Mouse (Mus musculus) lung, postnatal 0 days (tissue): ENCODE data around the gene Mdga1.

Experiments
- CTCF ChIP-seq: IDR thresholded peaks from 2 replicates; pipeline ENCODE4 v1.5.1; 2016; ENCODE audit warnings: antibody characterized with exemption, mild to moderate bottlenecking
- EP300 ChIP-seq: IDR thresholded peaks from 2 replicates; pipeline ENCODE4 v1.6.1; 2016; ENCODE audit warnings: antibody characterized with exemption, mild to moderate bottlenecking, control low read depth

DNA sequence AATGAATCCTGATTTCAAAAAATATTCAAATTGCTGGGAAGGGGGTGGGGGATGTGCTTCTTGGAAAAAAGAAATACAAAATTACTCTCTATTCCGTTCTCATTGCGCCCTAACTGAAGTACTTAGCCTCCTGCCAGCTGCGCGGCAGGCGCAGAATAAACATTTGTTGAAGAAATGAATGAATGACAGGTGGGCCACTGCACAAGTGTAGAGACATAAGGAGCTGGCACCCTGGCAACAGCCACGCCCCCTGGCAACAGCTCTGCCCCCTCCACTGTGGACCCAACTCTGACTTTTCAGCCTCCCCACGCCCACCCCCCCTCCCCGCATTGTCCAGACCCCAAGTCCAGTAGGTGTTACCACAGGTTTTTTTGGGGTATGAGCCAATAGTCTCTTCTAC lies 19.3 kb downstream of the Mdga1 start:
- TF ChIP-seq EP300 = no peak
- no peak for TF ChIP-seq CTCF
